ENCODE assay signal across 18 mouse cellular contexts in the genomic region with DNA sequence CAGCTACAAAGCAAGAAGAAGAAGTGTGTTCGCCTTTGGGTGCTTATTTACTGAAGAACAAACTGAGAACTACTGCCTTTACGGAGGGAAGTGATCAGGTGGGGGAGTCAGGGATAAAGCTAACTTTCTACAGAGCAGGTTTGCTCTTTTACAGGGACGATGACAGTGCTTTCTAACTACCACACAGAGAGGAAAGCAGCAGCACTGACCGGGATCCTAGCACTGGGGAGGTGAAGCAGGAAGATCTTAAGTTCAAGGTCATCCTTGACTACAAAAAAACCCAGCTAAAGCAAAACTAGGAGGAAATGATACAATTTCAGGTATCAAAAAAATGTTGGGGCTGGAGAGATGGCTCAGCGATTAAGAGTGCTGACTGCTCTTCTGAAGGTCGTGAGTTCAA. TPM values are rescaled to one million over a fixed set of nuclear protein-coding genes. Genes with fewer than 3 reads are reported as not detected.
DNase-seq lines count a peak whose midpoint lies in the region; ATAC-seq and TF ChIP-seq lines count a peak whose summit lies in the region.
"Had no signal": no experiment of that assay in that cellular context is flagged by ENCODE, and none has a peak within 500 bp of the region (broad histone marks: within the 10 kb centered on the region; RNA-seq: fewer than 3 reads in every experiment).

No protein-coding gene starts in this region.

- TF ChIP-seq POLR2A in spleen, adult 2 months (IDR thresholded peaks at IDR 0.05; ENCODE audit: low read depth, low read length): no peak
- TF ChIP-seq POLR2A in limb, embryonic 14.5 days (IDR thresholded peaks at IDR 0.05; ENCODE audit: borderline replicate concordance, extremely low read depth, insufficient read depth, insufficient read length): no peak

- no peak for ATAC-seq in heart, embryonic 16.5 days (replicated peaks; ENCODE audit: extremely low read depth, insufficient read depth, low FRiP score)
- ATAC-seq in limb, embryonic 14.5 days (ENCODE audit: low FRiP score, low read depth): no peak
- ATAC-seq: forebrain, embryonic 16.5 days; lung, postnatal 0 days had no signal

- no peak overlapping the region for H3K4me3 ChIP-seq in heart, embryonic 16.5 days (ENCODE audit: low read length)
- H3K4me3 ChIP-seq in spleen, adult 2 months (ENCODE audit: extremely low read depth, insufficient read depth, insufficient read length): no peak overlapping the region
- H3K4me3 ChIP-seq in embryonic facial prominence, embryonic 10.5 days: no peak overlapping the region
- no peak overlapping the region for H3K4me3 ChIP-seq in limb, embryonic 14.5 days (replicated peaks; ENCODE audit: low read length)
- H3K4me3 ChIP-seq: hindbrain, embryonic 12.5 days; midbrain, embryonic 10.5 days; stomach, embryonic 15.5 days had no signal

- H3K9me3 ChIP-seq in heart, embryonic 16.5 days (replicated peaks; ENCODE audit: control insufficient read depth, low read length): no peaks in the 10 kb centered on the region
- no peaks in the 10 kb centered on the region for H3K9me3 ChIP-seq in embryonic facial prominence, embryonic 10.5 days
- H3K9me3 ChIP-seq in limb, embryonic 14.5 days (ENCODE audit: control insufficient read depth, low read length): no peaks in the 10 kb centered on the region
- H3K9me3 ChIP-seq: hindbrain, embryonic 12.5 days; midbrain, embryonic 10.5 days; stomach, embryonic 15.5 days had no signal

- TF ChIP-seq CTCF in spleen, adult 2 months (IDR thresholded peaks at IDR 0.05; ENCODE audit: extremely low read depth, insufficient read depth, insufficient read length, insufficient replicate concordance): no peak

- intact Hi-C loops in heart, postnatal 36 days (cut with DNase I): loop anchor here (10.0 kb wide), 1 partner anchor 682 kb away; the partner anchor contains the start of genes 1300017J02Rik and Topbp1

- no peaks in the 10 kb centered on the region for H3K36me3 ChIP-seq in heart, embryonic 16.5 days (ENCODE audit: control insufficient read depth, insufficient read depth)
- H3K36me3 ChIP-seq in spleen, adult 2 months (ENCODE audit: control insufficient read depth, insufficient read depth, low read length): no peaks in the 10 kb centered on the region; the same call in 1 of the 2 replicates
- peaks cover 13% of the 10 kb centered on the region for H3K36me3 ChIP-seq in embryonic facial prominence, embryonic 10.5 days (replicated peaks)
- peaks cover 10% of the 10 kb centered on the region; the same call in 1 of the 2 replicates for H3K36me3 ChIP-seq in limb, embryonic 14.5 days (ENCODE audit: control insufficient read depth, insufficient read depth, low read length)
- H3K36me3 ChIP-seq: stomach, embryonic 15.5 days had no signal

- no peak for DNase-seq in heart, postnatal 36 days
- no peak for DNase-seq in spleen, adult 2 months (ENCODE audit: low read depth in 1 of 2, low spot score in 2 of 2)
- DNase-seq in spleen, postnatal 14 days (ENCODE audit: low spot score in 2 of 2): no peak
- no peak for DNase-seq in embryonic facial prominence, embryonic 10.5 days (ENCODE audit: low spot score)
- no peak for DNase-seq in limb, embryonic 14.5 days (ENCODE audit: low spot score)
- no peak for DNase-seq in thymus, postnatal 10 days (ENCODE audit: low spot score in 2 of 2)
- DNase-seq in thymus, postnatal 36 days: no peak
- DNase-seq: gastrocnemius, postnatal 14 days; heart, adult 11 months; kidney, adult 11 months had no signal

- no peak overlapping the region for H3K9ac ChIP-seq in heart, embryonic 16.5 days (ENCODE audit: low read length)
- no peak overlapping the region for H3K9ac ChIP-seq in limb, embryonic 14.5 days (ENCODE audit: low read depth, low read length, severe bottlenecking)
- H3K9ac ChIP-seq: hindbrain, embryonic 12.5 days; liver, embryonic 14.5 days; stomach, embryonic 15.5 days had no signal

- H3K4me2 ChIP-seq in heart, embryonic 16.5 days (ENCODE audit: low read depth, low read length): no peak overlapping the region
- no peak overlapping the region for H3K4me2 ChIP-seq in limb, embryonic 14.5 days (replicated peaks; ENCODE audit: low read depth, low read length, severe bottlenecking)
- H3K4me2 ChIP-seq: hindbrain, embryonic 12.5 days; stomach, embryonic 15.5 days had no signal

- peaks cover 29% of the 10 kb centered on the region for H3K4me1 ChIP-seq in heart, embryonic 16.5 days (ENCODE audit: control insufficient read depth, insufficient read depth, low read length)
- H3K4me1 ChIP-seq in spleen, adult 2 months (ENCODE audit: control insufficient read depth, insufficient read depth, insufficient read length): peaks cover 8% of the 10 kb centered on the region
- H3K4me1 ChIP-seq in embryonic facial prominence, embryonic 10.5 days: peaks cover 31% of the 10 kb centered on the region
- H3K4me1 ChIP-seq in limb, embryonic 14.5 days (ENCODE audit: control insufficient read depth, insufficient read depth, low read length): peaks cover 14% of the 10 kb centered on the region

- no peaks in the 10 kb centered on the region for H3K27me3 ChIP-seq in heart, embryonic 16.5 days (ENCODE audit: control insufficient read depth, insufficient read depth, low read length)
- no peaks in the 10 kb centered on the region for H3K27me3 ChIP-seq in spleen, adult 2 months (ENCODE audit: control insufficient read depth, insufficient read depth, low read length)
- H3K27me3 ChIP-seq in embryonic facial prominence, embryonic 10.5 days (replicated peaks; ENCODE audit: low read depth, poor library complexity, severe bottlenecking): no peaks in the 10 kb centered on the region
- no peaks in the 10 kb centered on the region for H3K27me3 ChIP-seq in limb, embryonic 14.5 days (ENCODE audit: control insufficient read depth, insufficient read depth, low read length)
- H3K27me3 ChIP-seq: hindbrain, embryonic 12.5 days; stomach, embryonic 15.5 days had no signal

- WGBS in heart, embryonic 16.5 days: 83% methylated on average over 6 of the region's 6 CpGs
- WGBS in spleen, adult 2 months: 82% methylated on average over 6 of the region's 6 CpGs
- WGBS in embryonic facial prominence, embryonic 10.5 days: 82% methylated on average over 6 of the region's 6 CpGs
- 89% methylated on average over 6 of the region's 6 CpGs for WGBS in limb, embryonic 14.5 days

- H3K27ac ChIP-seq in heart, embryonic 16.5 days (ENCODE audit: low read length): peak overlapping the region; percentile 0; the same call in 1 of the 2 replicates
- peak overlapping the region; percentile 2; the same call in 1 of the 2 replicates for H3K27ac ChIP-seq in spleen, adult 2 months (ENCODE audit: insufficient read depth, low read length)
- H3K27ac ChIP-seq in embryonic facial prominence, embryonic 10.5 days (replicated peaks): peak overlapping the region; percentile 72
- H3K27ac ChIP-seq in limb, embryonic 14.5 days (replicated peaks; ENCODE audit: low read depth, low read length): 0 out of 2 replicates have a peak overlapping the region, but pooled peaks have one; percentile 28
- H3K27ac ChIP-seq: hindbrain, embryonic 12.5 days; kidney, postnatal 0 days; liver, embryonic 14.5 days; midbrain, embryonic 10.5 days; stomach, embryonic 15.5 days had no signal

RNA-seq across cellular contexts. Expression of gene Anapc13, which starts 3.2 kb away (rescaled TPM):
- 211 and 221 TPM in 2 replicates for polyA plus RNA-seq in heart, embryonic 16.5 days (2015; fragmentation: Nextera tagmentation; extraction: Ambion mirVana)
- total RNA-seq in heart, postnatal 36 days (2021): 100 to 1,000 TPM; 341 to 347 TPM
- polyA plus RNA-seq in spleen, adult 2 months (2012; rRNA removed): 26.7 and 34.1 TPM in 2 replicates
- 146 and 164 TPM in 2 replicates for polyA plus RNA-seq in embryonic facial prominence, embryonic 10.5 days (2016; fragmentation: Nextera tagmentation; extraction: Ambion mirVana)
- 88.7 and 191 TPM in 2 replicates for polyA plus RNA-seq in limb, embryonic 14.5 days (2012; rRNA removed)
- polyA plus RNA-seq in limb, embryonic 14.5 days (2014; fragmentation: Nextera tagmentation; extraction: Ambion mirVana): 169 and 177 TPM in 2 replicates

RNA-seq across cellular contexts. Expression of gene Cep63, which starts 3.5 kb away (rescaled TPM):
- 52.1 and 52.6 TPM in 2 replicates for polyA plus RNA-seq in heart, embryonic 16.5 days (2015; fragmentation: Nextera tagmentation; extraction: Ambion mirVana)
- total RNA-seq in heart, postnatal 36 days (2021): 10 to 100 TPM; 53.0 to 53.1 TPM
- 4.1 and 4.2 TPM in 2 replicates for polyA plus RNA-seq in spleen, adult 2 months (2012; rRNA removed)
- 53.4 and 56.2 TPM in 2 replicates for polyA plus RNA-seq in embryonic facial prominence, embryonic 10.5 days (2016; fragmentation: Nextera tagmentation; extraction: Ambion mirVana)
- polyA plus RNA-seq in limb, embryonic 14.5 days (2012; rRNA removed): 15.2 and 28.1 TPM in 2 replicates
- polyA plus RNA-seq in limb, embryonic 14.5 days (2014; fragmentation: Nextera tagmentation; extraction: Ambion mirVana): 44.1 and 45.3 TPM in 2 replicates

Comparison
In these comparisons a context has a peak if more than half of its experiments do, and no peak if none do; other contexts are left out.
1. H3K27ac ChIP-seq: peak in every context shown above with its lines; median percentile 72 in embryonic facial prominence, embryonic 10.5 days; 28 in limb, embryonic 14.5 days; 2 in spleen, adult 2 months; 0 in heart, embryonic 16.5 days.